Mouse (Mus musculus) brain, embryonic 14.5 days (tissue): ENCODE measurements at regions not wholly inside any gene's neighbourhood (a gene's known extent, or its start where the extent isn't known, plus 50 kb on each side); places are given as distances from the start of the nearest gene placed in this dataset.

Experiments used
- DNase-seq: peaks from one replicate; pipeline ENCODE4 v3.0.0-alpha.2; 2011; ENCODE audit warnings: low read depth
- CTCF ChIP-seq: fragments of 200-500 bp; IDR thresholded peaks from 2 replicates; pipeline ENCODE4 v1.5.1; 2012; ENCODE audit warnings: inconsistent platforms, mild to moderate bottlenecking, moderate library complexity, borderline replicate concordance; ENCODE audit not compliant: insufficient read depth, insufficient read length; ENCODE audit errors: extremely low read depth
- POLR2A ChIP-seq: fragments of 200-500 bp; IDR thresholded peaks from 2 replicates; pipeline ENCODE4 v1.6.1; 2012; ENCODE audit warnings: mild to moderate bottlenecking, inconsistent platforms, borderline replicate concordance; ENCODE audit not compliant: poor library complexity, insufficient read depth, insufficient read length, severe bottlenecking; ENCODE audit errors: extremely low read depth

- TF ChIP-seq CTCF (no peak), POLR2A (no peak)
- no peak for DNase-seq
Measured at GRCm38 (mm10) chr1:51537765-51538360, 59.6 kb upstream of the Nabp1 start.

GRCm38 (mm10) chr1:51536076-51536475 lies 57.9 kb upstream of the Nabp1 start:
- TF ChIP-seq POLR2A (no peak), CTCF (no peak)
- no peak for DNase-seq

- DNase-seq, result no peak
- TF ChIP-seq CTCF, result no peak
- TF ChIP-seq POLR2A, result no peak
Measured at GRCm38 (mm10) chr1:51535414-51535813, 57.2 kb upstream of the Nabp1 start.

GRCm38 (mm10) chr1:51531360-51531759 lies 53.1 kb upstream of the Nabp1 start:
- TF ChIP-seq CTCF, result no peak
- no peak for TF ChIP-seq POLR2A
- DNase-seq, result no peak

GRCm38 (mm10) chr1:51530191-51530926 lies 52.1 kb upstream of the Nabp1 start:
- DNase-seq, result peak; percentile 56

GRCm38 (mm10) chr1:51529653-51530052 lies 51.4 kb upstream of the Nabp1 start:
- DNase-seq, result no peak
- TF ChIP-seq POLR2A (no peak), CTCF (no peak)

More at GRCm38 (mm10) chr1:51530191-51530926, 52.1 kb upstream of the Nabp1 start:
- no peak for TF ChIP-seq POLR2A

- TF ChIP-seq CTCF (no peak), POLR2A (no peak)
- no peak for DNase-seq
Measured at GRCm38 (mm10) chr1:51528671-51529070, 50.4 kb upstream of the Nabp1 start.
